Comparison of ENCODE assay signal across 9 mouse cellular contexts in the genomic region with DNA sequence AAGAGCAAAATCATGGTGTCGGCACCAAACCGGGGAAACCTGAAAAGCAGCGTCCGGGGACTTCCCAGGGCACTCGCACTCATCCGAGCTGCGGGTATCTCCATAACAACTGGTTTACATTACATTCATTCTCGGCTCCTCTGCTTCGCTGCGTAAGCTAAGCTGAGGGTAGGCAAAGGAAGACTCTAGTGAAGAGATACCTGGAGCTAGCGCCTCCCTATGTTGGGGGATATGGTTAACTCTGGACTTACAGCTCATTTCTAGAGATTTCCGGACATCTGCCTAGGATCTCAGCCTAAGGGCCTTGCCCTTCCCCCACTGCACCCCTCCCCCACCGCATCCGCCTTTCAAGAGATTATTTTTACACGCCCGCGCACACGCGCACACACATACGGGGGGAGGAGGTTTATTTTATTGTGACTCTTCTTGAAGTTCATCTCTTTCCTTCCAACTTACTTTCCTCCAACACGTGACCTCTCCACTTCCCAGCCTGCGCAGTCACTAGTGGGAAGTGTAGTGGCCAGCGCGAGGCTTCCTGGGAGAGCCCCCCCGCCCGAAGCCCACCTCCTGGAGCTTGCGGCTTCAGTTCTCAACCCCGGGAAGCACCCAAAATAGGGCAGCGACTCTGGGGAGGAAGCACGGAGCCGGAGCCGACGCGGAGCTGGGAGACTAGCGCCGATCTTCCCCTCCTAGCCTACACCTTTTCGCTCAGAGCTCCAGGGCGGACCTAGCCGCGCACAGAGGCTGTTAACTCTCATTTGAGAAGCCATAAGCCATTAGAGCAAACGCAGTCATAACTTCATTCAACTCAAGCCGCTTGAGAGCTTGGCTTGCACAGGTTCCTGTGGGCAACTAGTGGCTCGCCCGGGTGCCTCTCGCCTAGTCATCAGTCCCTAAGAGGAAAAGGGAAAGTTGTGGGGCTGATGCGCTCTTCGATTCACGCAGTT. TPM values are rescaled to one million over a fixed set of nuclear protein-coding genes. Genes with fewer than 3 reads are reported as not detected.
DNase-seq lines count a peak whose midpoint lies in the region; ATAC-seq and TF ChIP-seq lines count a peak whose summit lies in the region.
"Had no signal": no experiment of that assay in that cellular context is flagged by ENCODE, and none has a peak within 500 bp of the region (broad histone marks: within the 10 kb centered on the region; RNA-seq: fewer than 3 reads in every experiment).

No protein-coding gene starts in this region.

- intact Hi-C loops in heart, postnatal 14 days (cut with DNase I) = no loop called here
- intact Hi-C loops in gastrocnemius, postnatal 36 days (cut with DNase I) = no loop called here

- no peak for DNase-seq in heart, postnatal 14 days
- peak; percentile 41 for DNase-seq in MN1 (ENCODE audit: low spot score)
- DNase-seq in embryo, embryonic 9.5 days (ENCODE audit: extremely low spot score) = peak; percentile 49
- no peak for DNase-seq in gastrocnemius, postnatal 36 days
- DNase-seq in ovary, adult 18-20 months (ENCODE audit: low spot score) = no peak

- no peak for TF ChIP-seq CTCF in intestine, postnatal 0 days (IDR thresholded peaks at IDR 0.05; ENCODE audit: low read depth)

- H3K4me3 ChIP-seq in heart, embryonic 15.5 days = peak overlapping the region; percentile 39
- peak overlapping the region; percentile 20 for H3K4me3 ChIP-seq in intestine, postnatal 0 days (ENCODE audit: low read depth, low read length)
- H3K4me3 ChIP-seq in neural tube, embryonic 13.5 days = peak overlapping the region; percentile 46

- H3K4me1 ChIP-seq in heart, embryonic 15.5 days (replicated peaks) = peaks cover 31% of the 10 kb centered on the region
- H3K4me1 ChIP-seq in intestine, postnatal 0 days (replicated peaks; ENCODE audit: control insufficient read depth, insufficient read depth, low read length) = no peaks in the 10 kb centered on the region
- peaks cover 49% of the 10 kb centered on the region for H3K4me1 ChIP-seq in neural tube, embryonic 13.5 days (replicated peaks)

- no peaks in the 10 kb centered on the region for H3K9me3 ChIP-seq in heart, embryonic 15.5 days (replicated peaks)
- H3K9me3 ChIP-seq in intestine, postnatal 0 days (ENCODE audit: control insufficient read depth) = no peaks in the 10 kb centered on the region
- no peaks in the 10 kb centered on the region for H3K9me3 ChIP-seq in neural tube, embryonic 13.5 days

- H3K9ac ChIP-seq in heart, embryonic 15.5 days = no peak overlapping the region
- no peak overlapping the region for H3K9ac ChIP-seq in intestine, postnatal 0 days (ENCODE audit: low read depth, low read length)
- peak overlapping the region; percentile 54; the same call in 1 of the 2 replicates for H3K9ac ChIP-seq in neural tube, embryonic 13.5 days

- WGBS in heart, embryonic 15.5 days = under 1% methylated on average over 48 of the region's 48 CpGs
- WGBS in intestine, postnatal 0 days = under 1% methylated on average over 48 of the region's 48 CpGs
- under 1% methylated on average over 48 of the region's 48 CpGs for WGBS in neural tube, embryonic 13.5 days

- ATAC-seq in heart, embryonic 15.5 days (replicated peaks; ENCODE audit: insufficient number of reproducible peaks, insufficient read depth, low FRiP score, low read depth) = no peak
- no peak for ATAC-seq in intestine, postnatal 0 days
- ATAC-seq in neural tube, embryonic 13.5 days (ENCODE audit: low read depth) = no peak

- H3K27me3 ChIP-seq in heart, embryonic 15.5 days = peaks cover 71% of the 10 kb centered on the region
- H3K27me3 ChIP-seq in intestine, postnatal 0 days (replicated peaks; ENCODE audit: control insufficient read depth, insufficient read depth, low read length) = peaks cover 62% of the 10 kb centered on the region
- H3K27me3 ChIP-seq in neural tube, embryonic 13.5 days = peaks cover 65% of the 10 kb centered on the region

- H3K36me3 ChIP-seq in heart, embryonic 15.5 days = no peaks in the 10 kb centered on the region
- H3K36me3 ChIP-seq in intestine, postnatal 0 days (ENCODE audit: control insufficient read depth, insufficient read depth) = no peaks in the 10 kb centered on the region
- no peaks in the 10 kb centered on the region for H3K36me3 ChIP-seq in neural tube, embryonic 13.5 days

- H3K4me2 ChIP-seq in heart, embryonic 15.5 days = peak overlapping the region; percentile 65
- H3K4me2 ChIP-seq in intestine, postnatal 0 days (replicated peaks; ENCODE audit: low read depth) = peak overlapping the region; percentile 51
- H3K4me2 ChIP-seq in neural tube, embryonic 13.5 days = peak overlapping the region; percentile 88

- no peak overlapping the region for H3K27ac ChIP-seq in heart, embryonic 15.5 days
- no peak overlapping the region for H3K27ac ChIP-seq in intestine, postnatal 0 days (ENCODE audit: low read depth, low read length)
- H3K27ac ChIP-seq in neural tube, embryonic 13.5 days (replicated peaks) = no peak overlapping the region

RNA-seq across cellular contexts. Expression of a gene that starts 0.7 kb away (rescaled TPM):
- 0.50 and 0.96 TPM in 2 replicates for polyA plus RNA-seq in heart, embryonic 15.5 days (2015; fragmentation: Nextera tagmentation; extraction: Ambion mirVana)
- total RNA-seq in heart, postnatal 14 days (2021) = 1 to 10 TPM; 2.2 to 2.5 TPM
- polyA plus RNA-seq in intestine, postnatal 0 days (2015; fragmentation: Nextera tagmentation; extraction: Ambion mirVana) = 1.6 and 1.7 TPM in 2 replicates
- 3.1 and 3.2 TPM in 2 replicates for polyA plus RNA-seq in neural tube, embryonic 13.5 days (2015; fragmentation: Nextera tagmentation; extraction: Ambion mirVana)
- under 1 TPM; 0.44 to 0.94 TPM for total RNA-seq in gastrocnemius, postnatal 36 days (2021)
- total RNA-seq: MEL had no signal

Comparison
In these comparisons a context has a peak if more than half of its experiments do, and no peak if none do; other contexts are left out.
1. DNase-seq: peak in MN1 (single experiment) and embryo, embryonic 9.5 days (single experiment); none in heart, postnatal 14 days (0 of 2), gastrocnemius, postnatal 36 days (0 of 2) and ovary, adult 18-20 months (single experiment).
2. Peak in every context shown above with its lines, with median percentiles within 50 percentile points of each other: H3K4me2 ChIP-seq and H3K4me3 ChIP-seq.